Comparison of ENCODE assay signal across 17 mouse cellular contexts in the genomic region with DNA sequence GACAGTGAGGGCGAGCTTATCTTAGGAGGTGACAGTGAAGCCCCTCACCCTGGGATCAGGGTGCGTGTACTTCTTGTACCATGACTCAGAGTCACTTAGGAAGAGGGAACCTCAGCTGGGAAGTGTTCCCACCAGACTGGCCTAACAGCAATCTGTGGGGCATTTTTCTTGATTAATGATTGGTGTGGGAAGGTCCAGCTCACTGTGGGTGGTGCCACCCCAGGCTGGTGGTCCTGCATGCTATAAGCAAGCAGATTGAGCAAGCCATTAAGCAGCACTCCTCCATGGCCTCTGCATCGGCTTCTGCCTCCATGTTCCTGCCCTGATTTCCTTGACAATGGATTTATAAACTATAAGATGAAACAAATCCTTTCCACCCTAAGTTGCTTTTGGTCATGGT. TPM values are rescaled to one million over a fixed set of nuclear protein-coding genes. Genes with fewer than 3 reads are reported as not detected.
DNase-seq lines count a peak whose midpoint lies in the region; ATAC-seq and TF ChIP-seq lines count a peak whose summit lies in the region.
"Had no signal": no experiment of that assay in that cellular context is flagged by ENCODE, and none has a peak within 500 bp of the region (broad histone marks: within the 10 kb centered on the region; RNA-seq: fewer than 3 reads in every experiment).

No protein-coding gene starts in this region.

- H3K4me1 ChIP-seq in forebrain, embryonic 12.5 days = peaks cover 19% of the 10 kb centered on the region; the same call in 1 of the 2 replicates
- H3K4me1 ChIP-seq in forebrain, embryonic 15.5 days = peaks cover 19% of the 10 kb centered on the region
- H3K4me1 ChIP-seq in midbrain, embryonic 10.5 days = peaks cover 33% of the 10 kb centered on the region
- no peaks in the 10 kb centered on the region for H3K4me1 ChIP-seq in midbrain, postnatal 0 days (ENCODE audit: insufficient read depth, low read length)
- peaks cover 25% of the 10 kb centered on the region; the same call in 1 of the 2 replicates for H3K4me1 ChIP-seq in kidney, postnatal 0 days (replicated peaks; ENCODE audit: insufficient read depth, low read length)
- H3K4me1 ChIP-seq in stomach, embryonic 16.5 days (ENCODE audit: control insufficient read depth, insufficient read depth, low read length) = peaks cover 19% of the 10 kb centered on the region
- H3K4me1 ChIP-seq: embryonic facial prominence, embryonic 12.5 days had no signal

- H3K9me3 ChIP-seq in forebrain, embryonic 12.5 days = no peaks in the 10 kb centered on the region
- H3K9me3 ChIP-seq in forebrain, embryonic 15.5 days = no peaks in the 10 kb centered on the region
- no peaks in the 10 kb centered on the region for H3K9me3 ChIP-seq in midbrain, embryonic 10.5 days (replicated peaks)
- no peaks in the 10 kb centered on the region for H3K9me3 ChIP-seq in midbrain, postnatal 0 days (ENCODE audit: low read length)
- H3K9me3 ChIP-seq in kidney, postnatal 0 days (replicated peaks; ENCODE audit: low read length) = no peaks in the 10 kb centered on the region
- H3K9me3 ChIP-seq in stomach, embryonic 16.5 days (replicated peaks; ENCODE audit: control insufficient read depth, low read length) = no peaks in the 10 kb centered on the region
- H3K9me3 ChIP-seq: embryonic facial prominence, embryonic 12.5 days; liver, embryonic 12.5 days had no signal

- no peak for TF ChIP-seq CTCF in midbrain, postnatal 0 days (IDR thresholded peaks at IDR 0.05)
- TF ChIP-seq CTCF in kidney, postnatal 0 days (IDR thresholded peaks at IDR 0.05; ENCODE audit: low read depth) = no peak

- ATAC-seq in forebrain, embryonic 12.5 days (ENCODE audit: low FRiP score) = no peak
- ATAC-seq in forebrain, embryonic 15.5 days (replicated peaks) = no peak
- ATAC-seq in midbrain, postnatal 0 days (ENCODE audit: low FRiP score) = no peak
- ATAC-seq in kidney, postnatal 0 days (replicated peaks; ENCODE audit: low FRiP score, low read depth) = no peak
- no peak for ATAC-seq in stomach, embryonic 16.5 days (ENCODE audit: insufficient read depth, low FRiP score)
- ATAC-seq: hindbrain, postnatal 0 days; liver, embryonic 12.5 days; Patski had no signal

- no peaks in the 10 kb centered on the region for H3K36me3 ChIP-seq in forebrain, embryonic 12.5 days (replicated peaks)
- no peaks in the 10 kb centered on the region for H3K36me3 ChIP-seq in forebrain, embryonic 15.5 days
- H3K36me3 ChIP-seq in midbrain, embryonic 10.5 days = no peaks in the 10 kb centered on the region
- no peaks in the 10 kb centered on the region for H3K36me3 ChIP-seq in midbrain, postnatal 0 days (ENCODE audit: insufficient read depth, low read length)
- no peaks in the 10 kb centered on the region for H3K36me3 ChIP-seq in kidney, postnatal 0 days (ENCODE audit: insufficient read depth, low read length)
- no peaks in the 10 kb centered on the region for H3K36me3 ChIP-seq in stomach, embryonic 16.5 days (ENCODE audit: control insufficient read depth, insufficient read depth, low read length)
- H3K36me3 ChIP-seq: embryonic facial prominence, embryonic 12.5 days; liver, embryonic 12.5 days had no signal

- no peak overlapping the region for H3K4me3 ChIP-seq in forebrain, embryonic 12.5 days (replicated peaks)
- H3K4me3 ChIP-seq in forebrain, embryonic 15.5 days = no peak overlapping the region
- no peak overlapping the region for H3K4me3 ChIP-seq in midbrain, embryonic 10.5 days
- no peak overlapping the region for H3K4me3 ChIP-seq in midbrain, postnatal 0 days (ENCODE audit: low read depth, low read length)
- no peak overlapping the region for H3K4me3 ChIP-seq in kidney, postnatal 0 days (replicated peaks; ENCODE audit: low read depth, low read length)
- no peak overlapping the region for H3K4me3 ChIP-seq in stomach, embryonic 16.5 days (replicated peaks; ENCODE audit: low read length)
- H3K4me3 ChIP-seq: embryonic facial prominence, embryonic 12.5 days; liver, embryonic 12.5 days had no signal

- DNase-seq in midbrain, embryonic 10.5 days (ENCODE audit: low spot score) = no peak
- DNase-seq in midbrain, postnatal 0 days (ENCODE audit: low spot score) = no peak
- DNase-seq in kidney, postnatal 0 days (ENCODE audit: low spot score) = no peak
- DNase-seq in cerebellum, postnatal 14 days = no peak
- no peak for DNase-seq in thymus, postnatal 25 days
- DNase-seq: cerebellum, postnatal 36 days; gastrocnemius, postnatal 10 days; heart, postnatal 10 days; left cerebral cortex, postnatal 4 days; thymus, adult 18-20 months had no signal

- H3K4me2 ChIP-seq in forebrain, embryonic 12.5 days = no peak overlapping the region
- H3K4me2 ChIP-seq in forebrain, embryonic 15.5 days (replicated peaks) = no peak overlapping the region
- no peak overlapping the region for H3K4me2 ChIP-seq in midbrain, postnatal 0 days (ENCODE audit: low read depth, low read length, poor library complexity, severe bottlenecking)
- no peak overlapping the region for H3K4me2 ChIP-seq in kidney, postnatal 0 days (ENCODE audit: low read length)
- peak overlapping the region; percentile 22; the same call in 1 of the 2 replicates for H3K4me2 ChIP-seq in stomach, embryonic 16.5 days (ENCODE audit: low read depth, low read length)
- H3K4me2 ChIP-seq: embryonic facial prominence, embryonic 12.5 days; liver, embryonic 12.5 days had no signal

- H3K9ac ChIP-seq in forebrain, embryonic 12.5 days = no peak overlapping the region
- H3K9ac ChIP-seq in forebrain, embryonic 15.5 days (replicated peaks) = no peak overlapping the region
- no peak overlapping the region for H3K9ac ChIP-seq in midbrain, postnatal 0 days (replicated peaks; ENCODE audit: low read length, poor library complexity, severe bottlenecking)
- no peak overlapping the region for H3K9ac ChIP-seq in kidney, postnatal 0 days (ENCODE audit: low read depth, low read length)
- H3K9ac ChIP-seq in stomach, embryonic 16.5 days (ENCODE audit: low read length) = peak overlapping the region; percentile 20; the same call in 1 of the 2 replicates
- H3K9ac ChIP-seq: embryonic facial prominence, embryonic 12.5 days; liver, embryonic 12.5 days had no signal

- no peaks in the 10 kb centered on the region for H3K27me3 ChIP-seq in forebrain, embryonic 12.5 days
- H3K27me3 ChIP-seq in forebrain, embryonic 15.5 days = no peaks in the 10 kb centered on the region
- no peaks in the 10 kb centered on the region for H3K27me3 ChIP-seq in midbrain, embryonic 10.5 days (ENCODE audit: low read depth, poor library complexity, severe bottlenecking)
- no peaks in the 10 kb centered on the region for H3K27me3 ChIP-seq in midbrain, postnatal 0 days (ENCODE audit: insufficient read depth, low read length)
- H3K27me3 ChIP-seq in kidney, postnatal 0 days (ENCODE audit: insufficient read depth, low read length) = no peaks in the 10 kb centered on the region
- no peaks in the 10 kb centered on the region for H3K27me3 ChIP-seq in stomach, embryonic 16.5 days (ENCODE audit: control insufficient read depth, insufficient read depth, low read length)
- H3K27me3 ChIP-seq: embryonic facial prominence, embryonic 12.5 days; liver, embryonic 12.5 days; Patski had no signal

- H3K27ac ChIP-seq in forebrain, embryonic 12.5 days = peak overlapping the region; percentile 42; the same call in 1 of the 2 replicates
- no peak overlapping the region for H3K27ac ChIP-seq in forebrain, embryonic 15.5 days (replicated peaks)
- H3K27ac ChIP-seq in midbrain, embryonic 10.5 days (replicated peaks) = peak overlapping the region; percentile 28; the same call in 1 of the 2 replicates
- H3K27ac ChIP-seq in midbrain, postnatal 0 days (ENCODE audit: low read depth, low read length) = no peak overlapping the region
- peak overlapping the region; percentile 60 for H3K27ac ChIP-seq in kidney, postnatal 0 days
- peak overlapping the region; percentile 89 for H3K27ac ChIP-seq in stomach, embryonic 16.5 days (ENCODE audit: low read length)
- H3K27ac ChIP-seq: embryonic facial prominence, embryonic 12.5 days; hindbrain, postnatal 0 days; liver, embryonic 12.5 days had no signal

- WGBS in forebrain, embryonic 12.5 days = 67% methylated on average over 3 of the region's 3 CpGs
- WGBS in forebrain, embryonic 15.5 days = 59% methylated on average over 3 of the region's 3 CpGs
- 73% methylated on average over 3 of the region's 3 CpGs for WGBS in midbrain, embryonic 10.5 days
- WGBS in midbrain, postnatal 0 days = 57% methylated on average over 3 of the region's 3 CpGs
- 73% methylated on average over 3 of the region's 3 CpGs for WGBS in kidney, postnatal 0 days
- WGBS in stomach, embryonic 16.5 days = 53% methylated on average over 3 of the region's 3 CpGs

RNA-seq across cellular contexts. Expression of gene Ezr, which starts 26.7 kb away (rescaled TPM):
- polyA plus RNA-seq in forebrain, embryonic 12.5 days (2016; fragmentation: Nextera tagmentation; extraction: Ambion mirVana) = 115 and 122 TPM in 2 replicates
- 112 and 125 TPM in 2 replicates for polyA plus RNA-seq in forebrain, embryonic 15.5 days (2015; fragmentation: Nextera tagmentation; extraction: Ambion mirVana)
- polyA plus RNA-seq in midbrain, embryonic 10.5 days (2016; fragmentation: Nextera tagmentation; extraction: Ambion mirVana) = 54.9 and 56.7 TPM in 2 replicates
- total RNA-seq in midbrain, postnatal 0 days (2014; rRNA removed) = 19.5 and 33.8 TPM in 2 replicates
- 27.3 and 28.5 TPM in 2 replicates for polyA plus RNA-seq in midbrain, postnatal 0 days (2015; fragmentation: Nextera tagmentation; extraction: Ambion mirVana)
- polyA plus RNA-seq in kidney, postnatal 0 days (2015; fragmentation: Nextera tagmentation; extraction: Ambion mirVana) = 281 and 313 TPM in 2 replicates
- 266 and 335 TPM in 2 replicates for polyA plus RNA-seq in stomach, embryonic 16.5 days (2015; fragmentation: Nextera tagmentation; extraction: Ambion mirVana)

Comparison
In these comparisons a context has a peak if more than half of its experiments do, and no peak if none do; other contexts are left out.
1. H3K27ac ChIP-seq: peak in forebrain, embryonic 12.5 days (single experiment), midbrain, embryonic 10.5 days (single experiment), kidney, postnatal 0 days (single experiment) and stomach, embryonic 16.5 days (single experiment); none in forebrain, embryonic 15.5 days (single experiment) and midbrain, postnatal 0 days (single experiment).